Mouse (Mus musculus) right cerebral cortex, postnatal 36 days (tissue): Measurements from ENCODE around the gene Ccdc12.

Experiments used
- DNase-seq, 2 experiments: peaks; one replicate each; pipeline ENCODE4 v3.0.0; 2022; ENCODE audit warnings: low spot score in 2 of 2, mixed read lengths in 1 of 2

Ccdc12 gene

DNA sequence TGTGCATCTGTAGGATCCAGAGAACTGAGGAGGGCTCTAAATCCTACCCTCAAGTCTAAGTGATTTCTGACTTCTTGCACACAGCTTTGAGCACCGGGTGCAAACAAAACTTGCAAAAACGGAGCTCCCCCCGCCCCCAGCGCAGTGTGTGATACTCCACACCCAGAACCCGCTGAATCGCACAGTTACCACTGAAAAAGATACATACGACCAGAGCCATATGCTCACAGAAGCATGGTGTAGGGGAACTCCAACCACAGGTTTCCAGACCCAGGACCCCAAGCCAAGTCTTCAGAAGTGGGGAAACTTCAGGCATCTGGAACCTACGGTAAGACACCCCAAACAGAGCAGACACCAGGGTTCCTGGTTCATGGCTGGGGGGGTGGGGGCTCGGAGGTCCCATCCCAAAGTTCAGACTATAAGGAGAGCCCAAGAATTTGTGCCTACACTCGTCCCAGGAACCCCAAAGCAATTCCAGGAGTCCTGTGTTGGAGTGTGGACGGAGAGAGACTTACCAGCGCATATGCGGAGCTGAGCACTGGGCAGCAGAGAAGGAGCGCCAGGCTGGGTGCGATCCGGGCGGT, 85.5 kb downstream of the Ccdc12 start, which contains the start of gene Myl3:
Gene Myl3, plus strand, starts transcription at position 151 of the 584 bp plus-strand sequence.
- no peak for DNase-seq

DNA sequence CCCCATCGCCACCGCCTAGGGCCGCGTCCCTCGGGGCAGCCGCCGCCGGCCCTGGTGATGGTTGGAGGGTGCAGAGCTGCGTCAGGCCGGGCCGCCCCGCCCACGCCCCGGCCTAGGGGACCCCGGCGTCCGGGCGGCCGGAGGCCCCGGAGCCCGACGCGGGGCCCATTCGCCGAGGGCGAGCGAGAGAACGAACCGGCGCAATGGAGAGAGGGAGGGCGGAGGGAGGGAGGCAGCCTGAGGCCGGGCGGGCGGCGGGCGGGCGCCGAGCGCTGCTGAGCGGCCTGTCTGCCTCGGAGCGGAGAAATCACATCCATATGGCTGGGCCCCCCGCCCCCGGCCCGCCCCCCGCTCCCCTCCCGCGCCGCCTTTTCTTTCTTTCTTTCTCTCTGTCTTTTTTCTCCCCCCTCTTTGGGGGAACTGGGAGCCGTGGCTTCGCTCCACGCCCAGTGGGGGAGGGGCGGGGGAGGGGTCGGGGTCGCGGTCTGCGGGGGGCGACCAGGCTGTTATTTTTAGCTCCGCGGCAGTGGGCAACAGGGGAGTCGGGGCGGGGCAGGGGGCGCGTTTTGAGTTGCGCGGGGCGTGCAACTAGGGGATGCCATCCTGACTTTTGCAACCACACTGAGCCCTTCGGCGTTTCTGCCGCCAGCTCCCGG, 86.1 kb downstream of the Ccdc12 start:
- DNase-seq, result no peak

DNA sequence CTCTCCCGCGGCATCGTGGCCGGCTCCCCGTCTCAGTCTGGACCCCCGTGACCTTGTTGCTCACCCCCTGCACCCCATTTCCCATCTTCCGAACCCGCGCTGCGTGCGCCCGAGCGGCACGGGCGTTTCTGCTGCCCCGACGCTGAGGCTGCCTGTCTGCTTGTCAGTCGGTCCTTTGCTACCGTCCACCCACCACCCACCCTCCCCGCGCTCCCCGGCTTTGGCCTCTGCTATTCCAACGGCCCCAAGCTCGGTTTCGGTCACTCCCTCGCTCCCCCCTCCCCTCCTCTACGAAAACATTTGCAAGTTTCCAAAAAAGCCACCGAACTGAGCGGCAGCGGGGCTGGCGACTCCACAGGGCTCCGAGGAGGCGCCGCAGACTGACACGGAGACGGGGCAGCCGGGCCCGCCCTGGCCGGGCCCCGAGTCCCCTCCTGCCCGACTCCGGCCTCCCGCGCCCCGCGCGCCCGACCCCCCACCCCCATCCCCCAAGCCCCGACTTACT, 86.7 kb downstream of the Ccdc12 start:
- no peak for DNase-seq

DNA sequence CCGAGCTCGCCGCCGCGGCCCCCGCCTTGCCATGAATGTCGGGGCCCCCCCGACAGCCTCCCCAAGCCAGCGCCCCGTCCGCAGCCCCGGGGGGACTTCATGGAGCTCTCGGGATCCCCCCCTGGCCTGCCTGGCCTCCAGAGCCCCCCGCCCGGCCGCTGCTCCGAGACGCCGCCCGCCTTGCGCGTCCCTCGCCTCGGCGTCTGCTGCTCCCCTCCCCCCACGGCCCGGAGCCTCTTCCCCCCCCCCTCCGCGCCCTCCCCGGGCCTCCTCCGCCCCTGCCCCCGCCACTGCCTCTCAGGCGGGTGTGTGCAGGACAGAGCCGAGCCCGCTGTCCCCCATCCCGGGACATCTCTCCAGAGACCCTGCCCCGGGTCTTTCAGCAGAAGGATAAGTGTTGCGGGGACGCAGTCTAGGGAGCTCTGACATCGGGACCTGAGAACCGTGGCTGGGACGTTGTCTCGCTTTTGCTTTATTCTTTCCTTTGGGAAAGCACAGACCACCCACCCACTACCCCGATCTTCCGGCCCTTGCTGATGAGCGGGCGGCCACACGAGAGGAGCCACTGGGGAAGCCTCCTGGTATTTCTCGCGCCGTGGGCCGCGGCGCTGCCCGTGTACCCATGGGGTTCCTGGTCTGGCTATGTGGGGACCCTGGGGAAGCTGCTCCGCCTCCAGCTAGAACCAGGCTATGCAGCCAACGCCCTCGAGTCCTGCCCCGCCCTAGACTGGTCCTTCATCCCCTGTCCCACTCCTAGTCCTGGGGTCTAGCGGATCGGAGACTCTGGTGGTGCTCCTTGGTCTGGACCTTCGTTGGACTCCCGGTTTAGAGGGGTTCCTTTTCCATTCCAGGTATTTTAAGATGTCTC, 87.4 kb downstream of the Ccdc12 start:
- DNase-seq, result no peak

DNA sequence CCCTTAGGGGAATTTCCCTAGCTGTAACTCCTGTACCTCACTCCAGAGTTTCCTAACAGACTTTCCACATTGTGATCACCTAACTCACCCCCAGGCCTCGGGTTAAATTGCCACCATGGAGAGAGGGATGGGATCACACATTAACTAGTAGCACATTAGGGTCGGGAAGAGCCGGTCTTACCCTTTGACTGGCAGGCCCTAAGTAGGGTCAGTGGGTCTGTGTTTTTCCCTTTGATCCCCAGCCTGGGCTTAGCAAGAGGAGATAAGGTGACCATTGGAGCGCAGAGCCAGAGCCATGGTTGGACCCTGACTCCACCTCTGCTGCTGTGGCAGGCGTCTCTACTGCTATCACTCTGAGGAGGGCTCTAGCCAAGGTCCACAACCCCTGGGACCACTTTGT, 89.4 kb downstream of the Ccdc12 start:
- DNase-seq, result no peak

DNA sequence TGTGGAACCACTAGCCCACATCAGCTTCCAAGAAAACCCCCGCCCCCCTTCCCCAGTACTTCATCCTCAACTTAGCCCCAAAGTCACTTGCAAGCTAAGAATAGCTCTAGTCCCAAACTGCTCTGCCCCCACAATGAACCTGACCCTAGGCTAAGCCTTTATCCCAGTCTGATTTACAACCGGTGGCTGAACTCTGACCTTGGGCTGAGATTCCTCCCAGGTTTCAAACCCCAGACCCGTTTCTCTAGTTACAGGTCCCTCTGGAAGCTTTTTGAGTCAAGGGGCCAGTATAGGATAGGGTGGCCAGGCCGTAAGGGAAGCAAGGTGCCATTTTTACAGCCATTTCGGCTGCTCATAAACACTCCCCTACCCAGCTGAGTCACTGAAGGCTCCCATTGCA, 89.9 kb downstream of the Ccdc12 start:
- no peak for DNase-seq

DNA sequence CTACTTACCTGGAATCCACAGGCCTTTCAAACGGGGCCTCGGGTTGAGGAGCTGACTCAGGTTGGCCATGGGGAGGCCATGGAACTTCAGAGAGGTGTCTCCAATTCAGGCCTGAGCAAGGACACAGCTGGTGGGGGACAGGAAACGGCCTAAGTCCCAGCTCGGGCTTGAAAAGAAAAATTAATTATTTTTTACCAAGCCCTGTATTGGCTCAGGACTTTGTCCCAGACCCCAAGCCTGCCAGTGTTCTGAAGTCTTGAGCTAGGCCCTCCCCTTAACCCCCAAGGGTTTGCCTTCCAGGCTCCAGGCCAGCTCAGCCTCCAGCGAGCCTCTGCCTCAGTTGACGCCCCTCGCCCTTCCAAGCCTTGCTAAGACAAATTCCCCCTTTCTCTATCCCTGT, 90.7 kb downstream of the Ccdc12 start, which contains the start of gene Pth1r:
Gene Pth1r, minus strand, starts transcription at position 185 of the 400 bp plus-strand sequence.
- DNase-seq, result no peak

DNA sequence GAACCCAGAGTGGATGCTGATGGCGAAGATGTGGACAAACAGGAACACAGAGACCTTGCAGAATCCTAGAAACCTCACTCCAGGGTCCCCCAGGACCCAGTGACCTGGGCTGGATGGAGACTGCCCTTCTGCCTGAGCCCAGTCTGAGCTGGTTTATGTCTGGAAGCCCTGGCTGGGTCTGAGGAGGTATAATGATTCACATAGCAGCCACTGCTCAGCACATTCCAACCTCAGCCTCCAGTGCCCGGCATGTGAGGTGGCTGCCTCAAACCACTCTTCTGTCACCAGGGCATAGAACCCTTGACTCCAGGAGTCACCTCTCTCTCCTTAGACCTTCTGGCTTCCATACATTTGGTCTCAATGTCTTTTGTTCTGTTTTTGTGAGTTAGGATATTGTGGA, 92.1 kb downstream of the Ccdc12 start:
- DNase-seq, result no peak

DNA sequence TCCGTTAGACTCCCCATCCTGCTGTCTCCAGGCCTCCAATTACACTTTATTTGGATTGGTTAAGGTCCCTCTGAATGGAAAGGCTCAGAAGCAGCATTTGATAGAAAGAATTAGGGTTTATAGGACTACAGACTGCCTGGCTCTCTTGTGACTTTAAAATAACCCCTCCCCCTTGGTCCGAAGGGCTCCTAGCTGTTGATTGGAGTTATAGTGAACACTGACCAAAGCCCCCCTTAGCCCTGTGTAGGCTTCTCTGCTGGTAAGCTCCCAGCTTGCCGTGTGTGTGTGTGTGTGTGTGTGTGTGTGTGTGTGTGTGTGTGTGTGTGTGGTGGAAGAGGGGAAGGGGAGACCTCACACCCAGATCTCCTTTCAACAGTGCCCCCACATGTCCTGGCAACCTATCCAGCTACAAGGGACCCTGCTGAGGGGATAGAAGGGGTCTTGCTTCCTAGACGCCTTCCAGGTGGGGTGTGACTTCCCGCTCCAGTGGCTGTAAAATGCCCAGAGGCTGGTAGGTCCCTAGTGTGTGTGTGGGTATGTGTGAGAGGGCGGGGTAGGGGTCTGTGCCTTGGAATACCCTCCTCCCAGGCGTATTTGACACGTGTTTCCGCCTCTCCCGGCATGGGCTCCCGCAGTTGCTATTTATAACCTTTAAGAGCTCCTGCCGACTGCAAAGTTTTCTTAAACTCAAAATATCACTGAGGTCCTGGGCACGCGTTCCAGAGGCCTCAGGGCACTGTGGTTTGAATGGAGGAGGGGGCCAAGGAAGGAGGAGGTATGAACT, 94.3 kb downstream of the Ccdc12 start:
- DNase-seq, result no peak

DNA sequence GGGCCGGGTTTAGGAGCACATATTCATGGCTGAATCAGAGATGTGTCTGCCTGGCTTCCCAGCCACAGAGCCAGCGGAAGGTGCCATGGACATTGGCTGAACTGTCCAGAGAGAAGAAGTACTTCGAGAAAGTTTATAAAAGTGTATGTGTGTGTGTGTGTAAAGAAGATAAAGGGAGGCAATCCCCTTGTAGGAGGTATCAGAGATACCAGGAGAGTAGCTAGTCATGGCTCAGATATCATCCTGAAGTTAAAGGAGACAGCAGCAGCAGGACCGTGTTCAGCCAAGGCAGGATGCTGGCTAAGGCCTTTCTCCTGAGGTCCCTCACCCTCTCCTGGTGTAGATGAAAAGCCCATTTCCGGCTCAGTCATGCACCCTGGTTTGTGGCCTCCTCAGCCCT, 95.1 kb downstream of the Ccdc12 start:
- DNase-seq, result no peak

DNA sequence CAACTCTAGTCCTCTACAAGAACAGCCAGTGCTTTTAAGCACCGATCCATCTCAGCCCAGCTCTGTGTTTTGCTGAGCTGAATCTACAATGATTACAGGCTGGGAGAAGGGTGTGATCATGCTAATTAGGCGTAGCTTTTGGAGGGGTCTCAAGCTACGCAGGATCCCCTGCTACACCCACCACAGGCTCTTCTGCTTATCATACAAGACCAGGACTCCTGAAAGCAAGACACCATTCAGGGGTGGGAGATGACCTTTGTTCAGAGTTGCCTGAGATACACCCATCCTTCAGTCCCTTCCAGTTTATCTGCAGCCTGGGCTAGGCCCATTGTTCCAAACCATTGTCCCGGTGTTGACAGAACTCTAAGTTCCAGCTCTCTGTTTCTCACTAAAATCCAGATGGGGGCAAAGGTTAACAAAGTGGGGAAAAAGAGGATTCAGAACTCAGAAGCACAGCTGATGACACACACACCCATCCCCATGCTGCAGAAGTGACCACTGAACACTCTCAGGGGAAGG, 96.7 kb downstream of the Ccdc12 start:
- no peak for DNase-seq

DNA sequence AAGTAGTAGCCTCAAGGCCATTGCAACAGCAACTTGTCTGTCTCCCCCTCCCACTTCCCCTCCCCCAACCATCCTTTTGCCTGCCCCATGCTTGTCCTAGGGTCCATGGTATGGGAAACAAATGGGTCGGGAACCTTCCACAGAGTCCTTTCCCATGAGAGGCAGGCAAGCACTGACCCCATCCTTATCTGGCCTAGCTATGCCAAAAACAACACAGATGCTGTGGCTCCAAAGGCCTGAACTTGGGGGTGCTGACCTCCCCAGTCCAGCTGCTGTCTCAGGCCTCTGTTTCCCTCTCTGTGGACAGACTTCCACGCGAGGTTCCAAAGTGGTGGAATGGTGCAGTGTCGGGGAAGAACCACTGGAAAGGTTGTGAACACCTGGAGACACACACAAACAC, 97.5 kb downstream of the Ccdc12 start:
- no peak for DNase-seq

DNA sequence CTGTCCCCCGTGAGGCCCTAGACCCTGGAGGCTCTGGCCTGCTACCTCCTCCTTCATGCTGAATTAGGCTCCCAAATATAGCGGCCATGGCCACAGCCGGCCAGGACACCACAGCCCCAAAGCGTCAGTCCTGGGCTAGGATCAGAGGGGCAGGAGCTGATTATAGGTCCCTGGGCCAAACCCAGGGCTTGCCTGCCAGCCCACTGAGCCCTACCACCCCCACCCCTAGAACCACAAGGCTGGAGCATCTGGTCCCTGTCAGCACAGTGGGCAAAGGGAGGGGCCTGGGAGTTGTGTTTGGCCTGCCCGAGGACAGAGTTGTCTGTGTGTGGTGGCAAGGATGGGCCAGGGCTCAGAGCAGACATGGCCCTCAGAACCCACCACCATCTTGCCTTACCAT, 101.5 kb downstream of the Ccdc12 start:
- no peak for DNase-seq

DNA sequence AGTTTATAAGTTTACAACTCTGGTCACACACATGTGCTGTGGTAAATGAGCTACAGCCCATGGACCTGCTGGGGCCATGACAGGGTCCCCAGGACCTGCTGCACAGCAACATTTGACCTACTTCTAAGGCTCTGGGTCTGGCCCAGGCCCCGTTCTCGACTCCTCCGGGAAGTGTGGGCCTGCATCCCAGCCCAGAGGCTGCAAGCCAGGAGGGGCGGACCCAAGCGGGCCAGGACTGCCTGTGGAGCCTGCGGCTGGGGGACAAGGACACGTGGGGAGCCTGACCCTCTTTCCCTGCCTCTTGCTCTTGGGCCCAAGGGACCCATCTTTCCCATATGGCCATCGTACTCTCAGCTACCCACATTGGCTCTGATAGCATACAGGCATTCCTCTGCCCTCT, 102.3 kb downstream of the Ccdc12 start:
- DNase-seq, result peak; percentile 16 to 23

DNA sequence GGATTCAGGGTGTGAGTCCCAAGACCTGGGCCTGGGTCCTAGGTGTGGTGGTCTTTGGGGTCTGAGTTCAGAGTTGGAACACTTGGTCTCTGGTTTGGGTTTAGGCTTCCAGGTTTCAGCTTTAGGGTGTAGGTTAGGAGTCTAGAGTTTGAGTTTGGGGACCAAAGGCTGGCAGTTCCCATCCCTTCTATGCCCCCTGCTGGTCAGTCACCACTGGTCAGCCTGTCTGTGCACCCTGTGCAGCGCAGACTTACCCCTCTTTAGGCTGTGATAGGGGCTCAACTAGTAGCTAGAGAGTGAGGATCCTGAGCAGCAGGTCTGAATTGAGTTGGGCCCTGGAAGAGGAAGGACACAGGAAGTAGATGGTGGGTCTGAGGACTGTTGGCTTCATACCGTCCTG, 103.0 kb downstream of the Ccdc12 start:
- DNase-seq, result no peak

DNA sequence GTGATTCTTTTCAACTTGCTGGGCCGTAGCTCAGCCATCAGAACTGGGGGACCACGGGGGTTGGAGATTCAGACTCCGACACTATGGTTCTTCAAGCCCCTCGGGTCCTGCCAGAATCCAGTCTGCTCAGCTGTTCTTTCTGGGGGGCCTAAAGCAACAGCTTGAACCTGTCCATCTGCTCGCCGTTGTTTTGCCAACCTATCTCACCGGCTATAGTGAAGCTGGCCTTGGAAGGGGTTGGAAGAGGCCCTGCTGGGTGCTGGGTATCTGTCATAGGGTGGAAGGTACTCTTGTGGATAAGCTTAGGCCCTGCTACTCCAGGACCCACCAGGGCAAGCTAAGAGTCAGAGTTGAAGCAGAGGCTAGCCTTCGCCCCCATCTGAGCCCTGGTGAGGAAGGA, 104.6 kb downstream of the Ccdc12 start:
- DNase-seq, result no peak
